Mouse (Mus musculus) liver, embryonic 14.5 days (tissue): Measurements from ENCODE around the gene Mau2.

Experiments
- CTCF ChIP-seq: IDR thresholded peaks from 2 replicates; pipeline ENCODE4 v1.5.1; 2016; ENCODE audit warnings: antibody characterized with exemption, low read depth, control low read depth
- EP300 ChIP-seq: IDR thresholded peaks from 2 replicates; pipeline ENCODE4 v1.6.1; 2016; ENCODE audit warnings: antibody characterized with exemption, low read depth

GRCm38 (mm10) chr8:70057721-70058120, 15.2 kb upstream of the Mau2 start:
- TF ChIP-seq CTCF (no peak), EP300 (no peak)
